Mouse (Mus musculus) kidney, adult 8-10 months (tissue): ENCODE measurements around the gene Trank1.

Source experiments
- DNase-seq, 2 experiments: peaks; one replicate each; pipeline ENCODE4 v3.0.0; 2022

Trank1 gene

DNA sequence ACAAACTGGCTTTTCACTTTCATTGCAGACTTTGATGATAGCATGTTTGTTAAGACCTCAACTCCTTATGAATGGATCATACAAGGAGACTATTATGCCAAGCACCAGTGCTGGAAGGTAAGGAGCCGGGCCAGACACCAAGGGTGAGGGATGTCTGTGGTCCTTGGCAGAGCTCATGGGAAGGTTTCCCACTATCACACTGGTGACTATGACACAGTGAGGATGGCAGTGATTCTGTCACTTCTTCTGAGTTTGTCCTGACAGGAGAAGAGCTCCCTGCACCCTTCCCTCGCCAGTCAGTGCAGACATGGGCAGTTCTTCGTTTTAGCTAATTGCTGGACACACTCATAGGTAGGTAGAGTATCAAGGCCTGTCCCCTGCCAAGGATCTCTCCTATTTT is 71.5 kb downstream of the Trank1 start:
- DNase-seq: no peak

DNA sequence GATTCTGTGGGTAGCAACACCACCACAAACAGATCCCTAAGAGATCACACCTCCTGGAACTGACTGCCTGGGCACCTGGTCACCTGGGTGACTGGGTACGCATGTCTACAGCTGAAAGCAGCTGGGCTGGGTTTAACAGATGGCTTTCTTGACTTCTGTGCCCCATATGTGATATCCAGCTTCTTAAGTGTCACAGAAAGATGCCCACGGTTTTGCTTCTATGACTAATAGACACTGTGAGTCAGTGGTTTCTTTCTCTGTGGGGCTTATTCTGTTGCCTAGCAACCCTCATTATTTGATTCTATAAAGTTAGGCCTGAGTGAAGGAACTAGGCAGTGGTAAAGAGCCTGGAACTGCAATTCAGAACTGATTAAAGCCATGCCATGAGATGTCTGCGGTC is 72.2 kb downstream of the Trank1 start:
- DNase-seq: no peak

- no peak for DNase-seq
Observed at GRCm38 (mm10) chr9:111385526-111386491, 74.3 kb downstream of the Trank1 start.

DNA sequence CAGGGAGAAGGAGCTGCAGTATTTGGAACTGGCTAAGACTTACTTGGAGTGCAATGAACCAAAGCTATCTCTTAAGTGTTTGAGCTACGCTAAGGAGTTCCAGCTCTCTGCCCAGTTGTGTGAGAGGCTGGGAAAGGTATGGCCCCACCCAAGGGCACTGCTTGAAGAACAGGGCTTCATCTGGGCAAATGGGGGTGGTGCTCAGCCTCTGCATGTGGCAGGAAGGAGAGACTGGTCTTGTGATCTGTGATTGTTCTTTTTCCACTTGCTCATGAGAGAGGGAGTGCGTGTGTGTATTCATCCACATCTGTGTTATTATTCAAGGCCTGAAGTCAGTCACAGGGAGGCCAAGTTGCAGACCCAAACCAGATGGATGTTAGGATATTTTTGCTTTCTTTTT is 75.0 kb downstream of the Trank1 start:
- peak in 1 of 2 experiments; percentile 35 for DNase-seq

GRCm38 (mm10) chr9:111387576-111387975 is 76.0 kb downstream of the Trank1 start:
- DNase-seq: no peak

DNA sequence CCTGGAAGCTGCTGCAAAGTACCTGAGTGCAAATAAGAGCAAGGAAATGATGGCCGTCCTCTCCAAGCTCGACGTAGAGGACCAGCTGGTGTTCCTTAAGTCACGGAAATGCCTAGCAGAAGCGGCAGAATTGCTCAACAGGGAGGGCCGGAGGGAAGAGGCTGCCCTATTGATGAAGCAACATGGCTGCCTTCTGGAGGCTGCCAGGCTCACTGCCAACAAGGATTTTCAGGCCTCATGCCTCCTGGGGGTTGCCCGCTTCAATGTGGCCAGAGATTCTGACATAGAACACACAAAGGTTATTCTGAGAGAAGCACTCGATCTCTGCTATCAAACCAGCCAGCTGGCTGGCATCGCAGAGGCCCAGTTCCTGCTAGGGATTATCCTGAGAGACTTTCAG is 78.5 kb downstream of the Trank1 start:
- DNase-seq: no peak

- no peak for DNase-seq
Observed at GRCm38 (mm10) chr9:111391036-111391435, 79.5 kb downstream of the Trank1 start.

DNA sequence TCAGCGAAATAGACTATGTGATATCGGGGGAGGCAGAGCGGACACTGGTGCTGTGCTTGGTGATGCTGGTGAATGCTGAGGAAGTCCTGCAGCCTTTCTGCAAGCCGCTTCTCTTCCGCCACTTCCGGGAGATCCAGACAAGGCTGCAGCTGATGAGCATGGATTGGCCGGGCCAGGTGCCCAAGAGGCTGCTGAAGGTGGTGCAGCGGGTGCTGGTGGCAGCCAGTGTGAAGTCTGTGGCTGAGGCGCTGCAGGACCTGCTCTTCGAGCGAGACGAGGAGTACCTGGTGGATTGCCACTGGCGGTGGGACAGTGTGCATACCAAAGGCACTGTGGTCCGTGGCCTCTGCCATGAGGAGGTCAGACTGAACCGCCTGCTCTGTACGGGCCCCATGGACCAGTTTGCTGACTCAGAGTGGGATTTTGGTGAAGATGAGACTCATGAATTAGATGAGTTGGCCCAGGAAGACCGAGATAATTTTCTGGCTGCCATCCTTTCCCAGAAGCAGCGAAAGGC is 80.4 kb downstream of the Trank1 start:
- no peak for DNase-seq

GRCm38 (mm10) chr9:111395265-111395664 is 83.7 kb downstream of the Trank1 start:
- no peak for DNase-seq

GRCm38 (mm10) chr9:111398059-111398458 is 86.5 kb downstream of the Trank1 start:
- no peak for DNase-seq

DNA sequence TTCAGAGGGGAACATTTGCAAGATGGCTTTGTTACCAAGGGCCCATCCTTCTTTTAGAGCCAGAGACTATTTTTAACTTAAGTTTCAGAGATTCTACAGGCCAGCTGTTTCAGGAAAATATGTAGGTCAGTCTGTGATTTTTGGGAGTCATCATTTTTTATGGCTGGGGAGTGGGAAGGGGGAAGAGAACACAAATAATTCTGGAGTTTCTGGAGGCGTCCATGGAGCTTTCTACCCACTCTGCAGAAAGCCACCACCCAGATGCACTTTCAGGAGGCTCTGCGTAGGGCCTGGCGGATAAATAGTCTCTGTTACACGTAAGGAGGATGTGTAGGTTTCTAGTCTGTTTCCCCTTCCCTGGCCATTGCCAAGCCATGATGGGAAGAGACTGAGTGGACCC is 88.5 kb downstream of the Trank1 start:
- DNase-seq: no peak

DNA sequence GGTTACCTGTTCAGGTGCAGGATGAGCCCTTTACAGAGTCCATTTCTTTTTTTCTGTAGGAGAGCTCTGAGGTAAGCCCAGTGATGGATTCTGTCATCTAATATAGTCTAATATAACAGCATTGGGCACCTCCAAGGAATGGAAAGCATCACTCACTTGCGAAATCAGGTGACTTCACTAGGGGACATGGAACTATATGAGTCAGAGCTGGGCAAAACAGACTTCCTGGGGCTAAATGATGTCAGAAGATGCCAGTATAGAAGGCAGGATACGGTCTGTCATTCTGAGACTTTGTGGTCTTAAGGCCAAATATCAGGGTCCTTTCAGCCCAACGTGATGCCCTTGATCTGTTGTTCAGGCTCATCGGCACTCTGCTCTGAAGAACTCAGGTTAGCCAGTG is 91.6 kb downstream of the Trank1 start:
- DNase-seq: no peak

DNA sequence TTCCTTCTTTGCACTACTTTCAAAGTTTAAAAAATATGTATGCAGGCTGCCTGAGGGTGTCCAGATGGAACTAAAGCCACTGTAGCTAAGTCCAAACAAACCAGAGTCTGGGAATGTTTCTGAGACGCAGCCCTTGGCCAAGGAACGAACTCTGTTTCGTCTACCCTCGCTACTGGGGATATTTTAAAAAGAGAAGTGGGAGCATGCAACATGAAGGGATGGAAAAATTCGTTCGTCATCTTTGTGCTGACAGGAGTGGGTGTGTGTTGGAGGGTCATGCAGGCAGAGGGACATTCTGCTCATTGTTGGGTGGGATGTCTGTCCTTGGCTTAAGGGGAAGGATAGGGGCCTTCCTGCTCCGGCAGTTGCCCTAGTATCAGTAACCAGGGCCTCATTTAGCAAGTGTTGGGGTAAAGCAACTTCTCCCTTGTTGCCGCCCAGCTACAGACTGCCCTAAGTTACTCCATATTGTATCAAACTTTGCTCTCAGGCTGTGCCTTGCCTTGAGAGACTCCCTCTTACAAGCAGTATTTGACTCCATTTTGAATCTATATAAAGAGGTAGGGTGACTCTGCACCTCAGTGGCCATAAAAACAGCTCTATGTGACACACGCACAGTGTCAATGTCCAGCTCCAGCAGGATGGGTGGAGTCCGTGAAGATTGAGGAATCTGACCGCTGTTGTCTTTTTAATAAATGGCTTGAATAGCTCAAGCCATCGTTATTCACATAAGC is 93.0 kb downstream of the Trank1 start:
- DNase-seq: no peak

DNA sequence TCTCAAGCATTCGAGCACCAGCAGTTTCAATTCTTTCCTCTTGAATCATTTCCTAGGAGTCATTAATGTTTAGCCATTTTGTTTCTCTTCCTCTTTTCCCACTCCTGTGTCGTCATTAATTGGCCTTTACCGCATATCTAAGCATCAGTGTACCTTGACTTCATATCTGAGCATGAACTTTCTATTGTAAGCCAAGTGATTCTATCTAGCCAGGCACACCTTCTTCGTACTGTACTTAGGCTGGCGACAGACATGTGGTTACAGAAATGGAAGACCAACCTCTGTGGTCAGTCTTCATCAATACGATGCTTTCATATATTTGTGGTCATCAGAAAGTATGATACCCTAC is 93.5 kb downstream of the Trank1 start:
- DNase-seq: peak in 1 of 2 experiments; percentile 13

DNA sequence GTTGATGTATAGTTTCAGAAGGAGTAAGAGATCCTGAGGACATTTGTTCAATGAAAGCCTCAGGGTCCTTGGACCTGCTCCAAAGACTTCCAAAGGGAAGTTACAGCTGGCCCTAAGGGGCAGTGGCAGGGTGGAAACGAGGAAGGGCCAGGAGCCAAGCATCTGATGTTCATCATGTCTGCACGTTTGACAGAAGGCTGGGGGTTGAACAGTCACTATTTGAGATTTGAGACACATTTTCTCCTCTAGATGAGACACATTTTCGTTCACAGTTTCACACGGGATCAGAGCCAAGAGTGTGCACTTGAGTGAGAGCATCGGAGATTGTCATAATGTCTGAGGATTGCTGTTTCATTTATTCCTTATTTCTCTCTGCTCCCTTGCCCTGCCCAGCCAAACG is 96.5 kb downstream of the Trank1 start:
- no peak for DNase-seq

DNA sequence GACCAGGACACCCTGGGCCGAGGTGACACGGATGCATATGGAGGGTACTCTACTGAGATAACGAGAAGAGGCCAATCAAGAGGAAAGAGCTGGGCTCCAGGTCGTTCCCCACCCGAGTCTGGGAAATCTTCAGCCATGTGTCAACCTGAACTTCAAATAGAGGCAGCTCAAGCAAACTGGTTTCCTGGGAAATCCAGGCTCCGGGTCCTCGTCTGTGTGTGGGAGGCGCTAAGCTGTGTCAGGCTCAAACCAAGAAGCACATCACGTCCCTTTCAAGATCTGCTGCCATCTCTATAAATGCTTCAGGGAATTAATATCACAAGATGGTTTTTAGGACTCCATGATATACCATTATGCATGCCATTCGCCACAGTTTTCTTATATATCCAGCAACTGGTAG is 96.9 kb downstream of the Trank1 start:
- DNase-seq: no peak

GRCm38 (mm10) chr9:111412471-111413160 is 101.1 kb downstream of the Trank1 start:
- DNase-seq: no peak

- DNase-seq: no peak
Observed at GRCm38 (mm10) chr9:111421862-111422261, 110.3 kb downstream of the Trank1 start.

GRCm38 (mm10) chr9:111422567-111422966 is 111.0 kb downstream of the Trank1 start:
- no peak for DNase-seq

DNA sequence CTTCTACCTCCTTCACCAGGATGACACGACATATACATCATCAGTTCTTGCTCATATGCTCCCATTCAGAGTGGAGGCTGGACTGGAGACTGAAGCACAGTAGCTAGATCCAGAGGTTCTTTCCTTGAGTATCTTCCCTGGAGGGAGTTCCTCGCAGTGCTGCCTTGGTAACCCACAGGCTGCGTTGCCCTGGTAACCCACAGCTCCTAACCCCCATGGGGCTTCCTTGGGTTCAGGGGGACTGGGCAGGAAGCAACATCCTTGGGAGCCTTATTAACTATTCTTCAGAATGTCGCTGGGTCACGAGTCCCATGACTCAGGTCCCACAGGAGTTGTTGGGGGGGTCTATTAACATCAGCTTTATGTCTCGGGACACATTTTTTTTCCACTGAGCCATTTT is 113.6 kb downstream of the Trank1 start:
- DNase-seq: no peak

DNA sequence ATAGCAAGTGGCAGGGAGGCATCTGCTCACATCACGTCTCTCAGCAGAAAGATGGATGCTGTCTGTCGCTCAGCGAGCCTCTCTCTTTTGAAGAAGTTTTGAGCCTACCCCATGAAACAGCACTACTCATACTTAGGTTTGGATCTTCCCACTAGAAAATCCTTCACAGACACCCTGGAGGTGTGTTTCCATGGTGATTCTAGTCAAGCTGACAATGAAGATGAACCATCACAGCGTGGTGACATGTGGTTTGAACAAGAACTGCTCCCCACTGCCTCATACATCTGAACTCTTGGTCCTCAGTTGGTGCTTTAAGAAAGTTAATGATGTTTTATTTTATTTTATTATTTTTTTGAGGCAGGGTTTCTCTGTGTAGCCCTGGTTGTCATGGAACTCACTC is 114.4 kb downstream of the Trank1 start:
- DNase-seq: no peak

DNA sequence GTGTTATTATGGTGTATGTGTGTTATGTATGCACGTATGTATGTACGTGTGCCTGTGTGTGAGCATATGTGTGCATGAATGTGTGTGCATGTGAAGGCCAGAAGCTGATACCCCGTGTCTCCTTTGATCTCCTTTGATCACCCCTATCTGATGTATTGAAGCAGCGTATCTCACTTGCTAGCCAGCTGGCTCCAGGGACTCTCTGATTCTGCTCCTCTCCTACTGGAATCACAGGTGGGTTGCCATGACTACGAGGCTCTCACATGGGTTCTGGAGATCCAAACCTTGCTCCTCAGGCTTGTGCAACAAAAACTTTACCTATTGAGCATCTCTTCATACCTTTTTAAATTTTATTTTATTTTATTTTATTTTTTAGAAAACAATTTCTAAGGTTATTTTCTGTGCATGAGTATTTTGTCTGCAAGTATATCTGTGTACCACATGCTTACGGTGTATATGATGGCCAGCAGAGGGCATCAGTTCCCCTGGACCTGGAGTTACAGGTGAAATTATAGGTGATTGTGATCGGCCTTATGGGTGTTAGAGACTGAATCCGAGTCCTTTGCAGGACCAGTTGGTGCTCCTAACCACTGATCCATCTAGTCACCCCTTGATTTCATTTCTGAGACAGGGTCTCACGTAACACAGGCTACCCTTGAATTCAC is 116.5 kb downstream of the Trank1 start:
- peak in 1 of 2 experiments; percentile 55 for DNase-seq
